Mouse (Mus musculus): ENCODE measurements around the gene Tuba3b.
A peak's percentile ranks its signal among the peaks of the same experiment; 100 is the strongest.

The Tuba3b gene

DNA sequence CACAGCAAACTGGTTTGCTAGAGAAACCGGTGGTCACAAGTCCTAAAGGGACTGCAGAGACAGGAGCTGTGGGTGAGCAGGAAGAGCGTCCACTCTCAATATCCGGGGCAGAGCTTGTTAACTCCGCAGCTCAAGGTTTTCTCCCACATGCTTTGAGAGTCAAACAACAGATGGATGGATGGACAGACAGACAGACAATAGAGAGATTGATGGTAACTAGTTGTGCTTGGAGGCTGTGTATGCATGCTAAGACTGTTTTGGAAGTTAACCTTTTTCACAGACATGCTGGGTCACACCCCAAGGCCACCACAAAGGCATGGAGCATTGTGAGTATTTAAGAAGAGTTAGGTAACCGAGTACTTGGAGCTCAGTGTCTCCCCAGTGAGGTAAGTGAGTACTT, 6.9 kb upstream of the Tuba3b start:
- DNase-seq: no peak

DNA sequence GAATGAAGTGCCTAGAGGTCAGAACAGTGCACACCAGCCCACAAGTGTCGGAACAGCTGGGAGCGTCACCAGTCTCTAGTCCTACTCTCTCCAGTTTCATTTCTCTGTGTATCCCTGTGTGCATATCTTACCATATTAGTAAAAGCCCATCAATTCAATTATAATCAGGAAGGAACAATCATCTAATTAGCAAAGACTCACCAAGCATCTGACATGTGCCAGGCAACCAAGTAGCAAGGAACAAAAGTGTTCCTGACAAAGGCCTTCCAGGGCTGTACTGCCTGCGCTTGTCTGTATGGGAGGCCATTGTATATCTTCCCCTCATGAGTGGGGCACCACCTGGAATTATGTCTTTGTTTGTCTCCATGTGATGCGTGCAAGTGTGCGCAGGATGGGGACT, 4.7 kb upstream of the Tuba3b start:
- no peak for DNase-seq

DNA sequence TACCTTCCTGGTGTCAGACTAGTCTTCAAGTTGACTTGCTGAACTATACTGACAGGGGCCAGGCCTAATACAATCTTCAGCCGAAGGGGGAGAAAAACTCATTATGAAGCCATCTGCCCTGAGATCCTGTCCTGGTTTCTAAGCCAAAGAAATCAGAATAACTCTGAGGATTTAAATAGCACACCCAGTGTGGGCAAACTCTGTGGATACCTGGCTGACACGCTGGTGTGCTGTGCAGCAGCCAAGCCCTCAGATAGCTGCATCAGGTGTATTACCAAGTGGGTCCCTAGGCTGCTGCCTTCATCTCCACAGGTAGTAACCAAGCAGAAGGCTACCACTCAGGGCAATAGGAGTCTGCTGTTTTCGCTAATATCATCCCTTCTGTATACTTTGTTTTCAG, 2.9 kb upstream of the Tuba3b start:
- no peak for DNase-seq

DNA sequence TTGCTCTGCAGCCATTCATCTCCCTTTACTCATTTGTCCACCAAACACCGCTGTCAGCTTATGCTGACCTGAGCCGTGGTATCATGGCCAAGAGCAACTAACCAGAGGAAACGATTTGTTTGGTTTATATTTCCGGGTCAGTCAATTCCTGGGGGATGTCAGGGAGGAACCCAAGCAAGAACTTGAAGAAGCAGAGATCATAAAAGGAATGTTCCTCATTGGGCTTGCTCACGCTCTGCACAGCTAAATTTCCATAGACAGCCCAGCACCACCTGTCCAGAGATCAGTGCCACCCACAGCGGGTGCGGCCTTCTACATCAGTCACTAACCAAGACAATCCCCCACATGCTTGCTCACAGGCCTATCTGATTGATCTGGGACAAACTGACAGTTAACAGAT, 1.3 kb upstream of the Tuba3b start, which contains the start of gene Lmntd1:
TSS of gene Lmntd1 (minus strand) at position 101 of the 400 bp plus-strand sequence.
- DNase-seq: peak; percentile 42

DNA sequence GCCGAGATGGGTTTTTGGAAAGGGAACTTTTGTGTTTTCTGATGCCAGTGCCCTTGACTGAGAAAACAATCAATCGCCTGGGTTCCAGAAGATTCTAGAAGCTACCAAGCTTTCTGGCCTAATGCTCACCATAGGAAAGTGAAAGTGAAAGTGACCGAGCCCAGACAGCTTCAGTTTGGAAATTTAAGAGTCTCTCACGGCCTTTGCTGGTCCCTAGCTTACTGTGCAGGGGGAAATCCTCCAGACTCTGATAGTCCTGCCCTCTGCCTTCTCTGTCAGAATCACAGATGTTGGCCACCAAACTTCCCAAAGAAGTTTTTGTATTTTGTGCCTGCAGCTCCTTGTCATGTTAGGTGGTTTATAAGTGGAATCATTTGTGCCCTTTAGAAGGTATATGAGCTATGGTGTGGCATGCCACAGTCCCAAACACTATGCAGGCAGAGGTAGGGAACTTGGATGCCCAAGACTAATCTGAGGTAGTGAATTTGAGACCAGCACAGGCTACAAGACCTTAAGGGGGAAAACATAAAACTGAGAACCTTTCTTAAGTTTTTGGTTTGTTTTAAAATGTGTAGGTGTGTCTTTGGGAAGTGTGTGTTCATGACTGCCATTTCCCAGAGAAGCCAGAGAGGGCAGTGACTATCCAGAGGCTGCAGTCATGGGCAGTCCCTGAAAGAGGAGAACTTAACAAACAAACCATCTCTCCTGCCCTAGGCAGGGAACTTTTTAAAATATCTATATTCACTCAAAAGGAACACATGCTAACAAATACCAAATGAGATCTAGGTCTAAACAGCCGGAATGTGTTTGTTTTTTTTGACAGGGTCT, 1.1 kb downstream of the Tuba3b start:
- DNase-seq: no peak

DNA sequence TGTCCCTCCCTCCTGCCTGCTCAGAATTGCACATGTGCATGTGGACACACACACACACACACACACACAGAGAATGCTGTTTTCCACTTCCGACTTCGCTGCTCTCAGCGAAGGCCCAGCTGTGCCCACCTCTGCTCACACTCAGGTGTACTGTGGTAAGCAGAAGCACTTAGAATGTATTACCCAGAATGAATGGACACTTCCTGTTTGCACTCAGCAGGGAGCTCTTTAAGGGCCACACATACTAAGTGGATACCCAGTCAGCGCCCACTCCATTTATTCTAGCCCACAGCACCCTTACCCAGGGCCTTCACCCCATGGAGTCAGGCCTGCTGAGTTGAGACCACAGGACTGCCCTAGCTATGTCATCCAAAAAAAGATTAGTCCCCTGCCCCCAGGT, 7.6 kb downstream of the Tuba3b start:
- no peak for DNase-seq

DNA sequence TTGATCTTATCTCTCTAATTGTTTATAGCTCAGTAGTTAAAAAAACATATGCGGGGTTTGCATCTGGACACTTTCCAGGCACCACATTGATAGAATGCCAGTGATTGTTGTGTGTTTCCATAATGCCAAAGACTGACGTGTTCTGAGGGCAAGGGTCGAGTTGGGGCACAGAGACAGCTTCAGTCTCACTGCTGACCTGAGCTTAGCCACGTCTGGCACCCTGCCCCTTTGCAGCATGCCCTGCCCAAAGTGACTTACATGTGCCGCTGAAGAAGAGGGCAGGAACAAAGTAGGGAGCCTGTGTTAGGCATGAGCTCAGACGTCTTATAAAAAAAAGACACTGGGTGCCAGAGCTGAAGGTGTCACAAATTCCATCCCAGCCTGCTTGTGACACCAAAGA, 14.7 kb downstream of the Tuba3b start:
- peak; percentile 68 for DNase-seq

DNA sequence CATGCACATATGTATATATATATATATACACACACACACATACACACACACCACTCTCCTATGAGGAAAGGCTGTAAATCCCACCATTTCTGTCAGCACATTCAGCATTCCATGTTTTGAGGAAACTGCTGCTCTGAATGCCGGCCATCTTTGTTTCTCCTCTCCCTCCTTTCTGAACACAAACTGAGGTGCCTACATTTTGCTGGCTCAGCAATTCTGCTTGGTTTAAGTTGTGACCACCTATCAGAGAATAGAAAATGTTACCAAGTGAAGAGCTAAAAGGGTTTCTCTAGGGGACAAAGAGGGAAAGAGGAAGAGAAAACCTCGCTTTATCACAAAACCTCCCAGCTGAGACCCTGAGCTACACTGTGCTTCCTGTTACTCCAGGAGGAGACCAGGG, 18.9 kb downstream of the Tuba3b start:
- DNase-seq: no peak

DNA sequence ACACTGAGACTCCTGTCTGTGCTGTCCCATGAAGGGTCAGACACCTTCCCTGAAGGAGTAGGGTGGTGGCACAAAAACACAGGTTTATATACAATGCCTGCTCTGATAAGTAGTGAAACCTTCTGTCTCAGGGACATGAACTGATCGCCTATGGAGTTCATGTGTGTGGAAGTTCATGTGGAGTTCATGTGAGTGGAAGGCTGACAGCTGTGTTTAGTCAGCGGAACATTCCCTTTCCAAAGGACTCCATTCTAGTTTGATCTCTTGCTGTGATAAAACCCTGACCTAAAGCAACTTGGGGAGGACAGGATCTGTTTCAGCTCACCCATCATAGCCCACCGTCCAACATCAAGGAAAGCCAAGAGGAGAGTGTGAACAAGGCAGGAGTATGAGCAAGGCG, 21.1 kb downstream of the Tuba3b start:
- no peak for DNase-seq

DNA sequence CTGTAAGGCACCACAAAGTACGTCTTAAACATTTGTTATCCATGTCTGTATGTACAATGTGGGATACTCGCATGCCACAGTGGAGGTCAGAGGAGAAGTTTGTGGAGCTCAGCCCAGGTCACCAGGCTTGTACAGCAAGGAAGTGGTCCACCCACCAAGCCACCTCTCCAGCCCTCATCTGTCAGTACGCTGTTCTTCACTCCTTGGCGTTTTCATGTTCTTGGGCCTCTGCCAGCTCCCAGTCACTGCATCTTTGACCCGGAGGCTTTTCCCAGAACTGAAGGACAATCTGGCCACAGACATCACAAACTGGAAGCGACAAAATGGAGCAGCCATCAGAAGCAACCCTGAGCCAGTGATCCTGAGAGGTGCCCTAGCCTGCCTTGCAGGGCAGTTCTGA, 22.7 kb downstream of the Tuba3b start:
- DNase-seq: peak; percentile 85

DNA sequence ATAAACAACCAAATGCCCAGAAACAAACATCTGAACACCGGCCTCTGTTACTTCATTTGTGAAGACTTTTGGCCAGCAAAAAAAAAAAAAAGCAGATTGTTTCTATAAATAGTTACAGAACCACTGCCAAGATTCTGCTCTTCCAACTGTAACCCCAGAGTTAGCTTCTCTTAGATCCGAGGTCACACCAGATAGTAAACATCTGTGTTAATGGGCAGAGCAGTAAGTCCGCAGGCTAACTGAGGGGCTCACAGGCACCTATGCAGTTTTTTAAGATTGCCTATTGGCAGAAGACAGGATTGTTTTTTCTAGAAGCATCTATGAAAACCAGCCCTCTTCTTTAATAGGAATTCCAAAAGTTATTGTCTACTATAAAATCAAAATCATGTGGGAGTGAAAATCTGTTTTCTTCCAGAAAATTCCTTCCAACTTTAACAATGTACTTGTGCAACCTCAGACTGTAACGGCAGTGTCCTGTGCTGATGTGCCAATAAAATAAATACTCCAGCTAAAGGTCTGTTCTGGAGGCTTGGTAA, 25.5 kb downstream of the Tuba3b start:
- peak; percentile 17 for DNase-seq

DNA sequence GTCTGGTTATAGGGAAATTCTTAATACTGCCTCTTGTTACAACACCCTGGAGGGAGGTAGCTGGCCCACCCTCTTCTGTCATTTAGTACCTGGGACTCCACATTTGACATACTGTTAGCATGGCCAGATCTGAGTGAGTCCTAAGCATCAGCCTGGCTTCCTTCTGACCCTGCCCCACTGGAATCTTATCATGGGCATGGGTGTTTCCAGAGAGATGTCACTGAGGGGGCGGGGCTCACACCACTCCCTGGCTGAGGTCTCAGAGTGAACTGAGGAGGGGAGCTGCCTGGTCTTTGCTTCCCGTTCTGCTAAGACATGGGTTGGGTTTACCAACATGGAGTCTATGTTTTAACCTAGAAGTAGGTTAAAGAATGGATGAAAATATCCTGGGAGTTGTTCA, 36.4 kb downstream of the Tuba3b start:
- no peak for DNase-seq

DNA sequence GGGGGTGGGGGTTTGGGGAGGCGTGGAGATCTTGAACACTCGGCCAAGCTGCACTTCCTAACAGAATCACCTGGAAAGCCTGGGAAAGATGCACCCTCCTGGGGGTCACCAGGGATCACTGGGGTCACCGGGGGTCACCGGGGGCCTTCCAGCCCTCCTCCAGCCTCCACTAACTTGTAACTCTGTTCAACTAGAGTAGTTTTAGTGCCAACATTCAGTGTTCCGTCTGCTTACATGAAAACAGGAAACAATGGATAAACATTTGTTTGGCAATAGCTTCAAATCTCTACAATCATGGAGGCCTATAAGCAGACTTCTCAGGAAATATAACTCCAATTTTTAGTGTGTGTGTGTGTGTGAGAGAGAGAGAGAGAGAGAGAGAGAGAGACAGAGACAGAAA, 37.4 kb downstream of the Tuba3b start:
- DNase-seq: no peak

DNA sequence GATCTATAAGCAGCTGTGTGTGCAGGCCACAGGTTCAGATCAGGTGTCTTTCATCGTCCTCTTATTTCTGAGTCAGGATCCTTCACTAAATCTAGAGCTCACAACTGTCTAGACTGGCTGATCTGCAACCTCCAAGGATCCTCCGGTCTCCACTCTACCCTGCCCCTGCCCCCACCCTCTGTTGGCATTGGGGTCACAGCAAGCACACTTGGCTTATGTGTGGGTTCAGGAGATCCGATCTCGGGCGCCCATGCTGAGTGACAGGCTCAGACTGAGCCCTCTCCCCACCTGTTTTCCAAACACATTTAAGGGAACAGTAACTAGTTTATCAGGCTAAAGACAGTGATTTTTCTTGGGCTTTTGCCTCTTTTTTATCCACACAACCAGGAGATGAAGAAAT, 38.1 kb downstream of the Tuba3b start:
- no peak for DNase-seq

DNA sequence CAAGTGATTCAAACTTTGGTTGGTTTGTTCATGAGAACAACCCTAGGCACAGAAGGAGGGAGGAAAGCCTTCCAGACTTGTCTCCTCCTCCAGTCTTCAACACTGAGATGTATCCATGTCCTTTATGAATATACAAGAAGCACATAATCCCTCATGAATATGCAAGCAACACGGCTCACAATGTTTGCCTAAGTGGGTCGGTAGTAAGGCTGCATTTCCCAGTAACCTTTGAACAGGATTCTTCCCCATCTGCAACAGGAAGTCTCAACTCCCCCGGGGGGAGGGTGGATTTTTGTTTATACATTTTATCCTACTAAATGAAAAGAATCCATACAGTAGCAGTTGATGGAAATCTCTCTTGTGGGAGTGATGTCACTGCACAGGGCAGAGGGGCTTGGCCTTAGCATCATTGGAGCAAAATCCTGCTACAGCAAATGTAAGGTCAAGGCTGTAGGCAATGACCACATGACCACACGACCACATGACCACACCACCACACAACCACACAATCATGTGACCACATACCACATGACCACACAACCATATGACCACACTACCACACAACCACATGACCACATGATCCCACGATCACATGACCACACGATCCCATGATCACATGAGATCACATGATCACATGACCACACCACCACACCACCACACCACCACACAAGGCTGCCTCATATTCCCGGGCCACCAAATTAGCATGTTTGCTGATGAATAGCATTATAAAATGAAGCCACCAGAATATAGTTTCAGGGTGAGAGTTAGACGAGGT, 38.7 kb downstream of the Tuba3b start:
- DNase-seq: no peak

DNA sequence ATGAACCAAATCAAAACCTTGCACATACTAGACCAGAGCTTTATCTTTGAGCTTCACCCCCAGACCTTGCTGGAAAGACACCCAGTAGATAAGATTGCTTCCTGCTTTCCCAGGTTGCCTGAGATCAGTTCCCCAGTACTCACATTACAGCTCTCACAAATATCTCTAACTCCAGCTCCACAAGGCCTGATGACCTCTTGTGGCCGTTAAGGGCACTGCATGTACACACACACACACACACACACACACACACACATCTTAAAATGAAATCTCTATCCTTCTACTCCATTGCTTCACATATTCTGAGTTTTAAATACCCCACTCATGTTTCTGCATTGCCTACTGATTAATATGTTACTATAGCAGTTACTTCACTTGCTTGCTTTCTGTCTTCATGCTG, 40.1 kb downstream of the Tuba3b start:
- DNase-seq: no peak

DNA sequence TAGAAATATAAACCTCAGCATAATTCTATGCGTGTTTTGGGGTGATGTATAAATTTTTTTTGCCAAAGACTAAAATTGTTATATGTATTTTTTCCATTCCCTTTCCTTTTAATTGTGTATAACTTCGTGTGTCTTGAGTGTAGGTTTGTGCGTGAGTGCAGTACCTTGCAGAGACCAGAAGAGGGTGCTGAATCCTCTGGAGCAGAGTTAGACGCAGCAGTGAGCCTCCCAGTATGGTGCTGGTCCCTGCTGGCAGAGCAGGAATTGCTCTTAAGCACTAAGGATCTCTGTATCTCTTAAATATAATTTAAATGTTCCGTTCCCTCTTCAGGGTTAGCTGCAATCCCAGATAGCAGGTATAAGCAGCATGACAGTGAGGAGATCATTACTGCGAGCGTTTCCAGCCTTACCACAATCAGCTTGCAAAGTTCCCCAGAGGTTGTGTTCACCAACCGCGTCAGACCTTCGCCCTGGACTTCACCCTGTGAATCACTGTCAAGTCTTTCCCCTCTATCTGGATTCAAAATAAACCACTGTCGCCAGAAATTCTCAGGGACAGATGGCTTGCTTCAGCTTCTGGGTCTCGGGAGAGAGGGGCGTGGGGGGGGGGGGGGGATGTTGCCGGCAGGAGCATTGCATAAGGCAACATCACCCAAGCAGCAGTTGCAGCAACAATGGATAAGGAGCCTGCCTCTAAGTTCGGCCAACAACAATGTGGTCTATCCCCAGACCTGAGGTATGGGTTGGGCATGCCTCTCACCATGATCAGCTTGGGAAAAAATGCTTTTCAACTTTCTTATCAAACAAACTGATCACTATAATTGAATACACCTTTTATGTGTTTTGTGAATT, 41.4 kb downstream of the Tuba3b start:
- peak; percentile 36 for DNase-seq

DNA sequence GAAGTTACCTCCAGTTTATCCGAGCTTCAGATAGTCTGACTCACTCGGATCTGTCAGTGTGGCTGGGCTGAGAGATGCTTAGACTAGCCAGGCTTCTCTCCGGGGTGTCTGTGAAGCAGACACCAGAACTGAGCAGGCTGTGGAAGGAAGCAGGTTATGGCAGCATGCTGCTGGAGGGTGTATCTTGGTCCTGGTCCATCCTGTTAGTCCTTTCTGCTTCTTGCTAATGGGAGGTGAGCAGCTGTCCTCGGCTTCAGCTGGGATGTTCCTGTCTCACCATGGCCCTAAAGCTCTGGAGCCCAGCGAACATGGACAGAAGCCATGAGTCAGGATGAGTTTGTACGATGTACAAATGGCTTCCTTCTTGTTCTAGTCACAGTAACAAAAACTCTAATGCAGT, 43.6 kb downstream of the Tuba3b start:
- DNase-seq: no peak

DNA sequence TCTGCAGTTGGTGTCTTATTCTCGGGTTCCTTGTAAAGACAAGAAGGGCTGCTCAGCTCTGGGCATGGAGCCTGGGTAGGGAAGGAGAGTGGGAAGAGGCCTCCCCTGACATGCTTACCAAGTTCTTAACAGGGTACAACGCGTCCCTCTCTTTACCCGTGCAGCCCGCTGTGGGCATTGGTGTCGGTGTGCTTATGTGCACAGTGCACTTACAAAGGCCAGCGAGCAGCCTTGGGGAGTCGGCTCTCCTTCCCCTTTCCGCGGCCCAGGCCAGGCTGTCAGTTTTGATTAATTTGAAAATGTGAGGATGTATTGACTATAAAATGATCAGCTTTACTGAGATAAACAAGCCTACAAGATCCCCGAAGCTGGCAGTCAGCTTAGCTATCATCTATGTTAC, 45.4 kb downstream of the Tuba3b start:
- no peak for DNase-seq

DNA sequence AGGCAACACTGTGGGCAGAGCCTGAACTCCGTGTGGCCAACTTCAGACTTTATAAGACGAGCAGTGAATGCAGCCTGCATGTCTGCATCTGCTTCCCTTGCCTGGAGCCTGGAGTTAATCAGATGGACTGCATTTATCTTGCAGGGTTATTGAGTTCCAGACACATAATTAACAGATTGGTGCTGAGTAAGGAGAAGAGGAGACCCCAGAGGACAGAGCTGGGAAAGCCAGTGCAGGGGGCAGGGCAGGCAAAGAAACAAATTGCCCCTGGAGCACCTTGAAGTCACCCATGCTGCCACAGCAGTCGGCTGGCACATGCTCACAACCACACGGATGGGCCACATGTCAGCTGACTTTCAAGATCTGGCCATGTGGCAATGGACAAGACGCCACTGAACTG, 48.7 kb downstream of the Tuba3b start:
- no peak for DNase-seq

DNA sequence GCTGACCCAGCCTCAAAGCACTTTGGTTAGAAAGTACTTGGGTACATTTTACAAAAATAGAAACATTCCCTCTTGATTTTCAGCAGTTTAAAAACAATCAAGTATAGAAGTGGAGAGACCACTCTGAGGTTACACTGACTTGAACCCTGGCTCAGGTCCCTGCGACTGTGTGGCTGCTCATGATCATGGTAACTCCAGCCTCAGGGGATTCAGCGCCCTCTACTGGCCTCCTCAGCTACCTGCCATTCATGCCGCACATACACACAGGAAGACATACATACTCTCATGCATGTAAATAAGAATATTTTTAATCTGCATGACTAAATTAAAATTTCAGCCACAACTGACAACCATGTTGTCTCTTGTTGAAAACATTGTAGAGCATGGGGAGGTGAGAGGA, 50.2 kb downstream of the Tuba3b start:
- DNase-seq: no peak

DNA sequence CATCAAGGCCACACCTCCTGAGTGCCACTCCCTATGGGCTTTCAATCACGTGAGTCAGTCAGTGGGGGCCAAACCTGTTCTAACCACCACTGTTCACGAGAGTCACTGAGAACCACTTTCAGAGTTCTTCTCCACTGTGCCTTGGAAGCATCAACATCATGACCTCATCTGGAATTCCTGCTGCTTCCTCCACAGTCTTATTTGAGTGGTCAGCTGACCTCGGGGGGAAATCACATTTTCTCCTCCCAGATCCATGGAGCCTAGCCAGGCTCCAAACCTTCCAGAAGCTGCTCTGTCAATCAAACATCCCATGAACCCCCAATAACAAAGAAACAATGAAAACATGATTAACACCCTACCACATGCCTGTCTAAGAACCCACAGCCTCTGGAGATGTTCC, 52.1 kb downstream of the Tuba3b start:
- DNase-seq: peak; percentile 65

DNA sequence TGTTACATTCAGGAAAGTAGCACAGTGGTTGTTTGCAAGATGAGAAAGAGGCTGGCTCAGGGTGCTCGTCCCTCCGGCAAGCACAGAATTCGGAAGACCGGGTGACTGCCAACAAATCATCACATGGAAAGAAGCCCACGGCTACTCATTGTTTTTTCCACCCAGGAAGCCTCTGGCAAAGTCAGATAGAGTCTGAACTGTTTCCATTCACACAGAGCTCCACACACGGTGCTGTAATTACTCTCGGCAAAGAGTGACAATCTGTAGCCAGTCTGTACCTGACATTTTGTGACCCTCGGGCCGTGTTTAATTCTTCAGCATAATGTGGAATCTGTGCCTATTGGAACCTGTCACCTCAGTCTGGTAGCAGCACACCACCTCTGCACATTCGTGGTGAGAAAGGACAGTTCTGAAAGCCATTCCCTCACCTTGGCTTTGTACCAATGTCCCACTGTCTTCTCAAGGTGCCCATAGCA, 54.1 kb downstream of the Tuba3b start:
- DNase-seq: peak; percentile 55

All from lung, postnatal 10 days (tissue).